Comparison of ENCODE assay signal across 26 mouse cellular contexts in the genomic region with DNA sequence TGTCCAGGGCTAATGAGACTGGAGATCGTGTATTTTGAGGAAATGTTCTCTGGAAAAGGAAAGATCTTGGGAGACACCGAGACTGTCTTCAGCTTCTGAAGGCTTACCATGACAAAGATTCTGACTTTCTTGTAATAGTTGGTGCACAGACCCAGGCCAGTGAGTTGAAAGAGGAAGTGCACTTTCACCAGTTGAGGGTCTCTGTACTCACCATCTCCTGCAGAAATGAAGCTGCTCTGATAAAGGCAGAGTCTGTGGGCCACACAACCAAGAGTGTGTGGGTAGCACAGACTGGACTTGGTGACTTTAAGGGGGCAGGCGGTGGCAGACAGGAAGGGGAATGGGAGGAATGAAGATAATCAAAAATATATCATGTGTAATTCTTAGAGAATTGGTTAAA. TPM values are rescaled to one million over a fixed set of nuclear protein-coding genes. Genes with fewer than 3 reads are reported as not detected.
DNase-seq lines count a peak whose midpoint lies in the region; ATAC-seq and TF ChIP-seq lines count a peak whose summit lies in the region.
"Had no signal": no experiment of that assay in that cellular context is flagged by ENCODE, and none has a peak within 500 bp of the region (broad histone marks: within the 10 kb centered on the region; RNA-seq: fewer than 3 reads in every experiment).

No protein-coding gene starts in this region.

- no peaks in the 10 kb centered on the region for H3K79me2 ChIP-seq in MEL (ENCODE audit: control insufficient read depth, insufficient read depth, low read length, poor library complexity)

- no peak overlapping the region for H3K4me3 ChIP-seq in MEL (ENCODE audit: control insufficient read depth in 1 of 2, insufficient read depth in 1 of 2, low read depth in 2 of 2, low read length in 2 of 2)
- no peak overlapping the region for H3K4me3 ChIP-seq in stomach, postnatal 0 days (ENCODE audit: low read depth, low read length)
- H3K4me3 ChIP-seq: embryonic facial prominence, embryonic 13.5 days; embryonic facial prominence, embryonic 15.5 days; erythroblast, embryonic 14.5 days; forebrain, embryonic 10.5 days; forebrain, embryonic 12.5 days had no signal

- no peak overlapping the region for H3K27ac ChIP-seq in MEL (ENCODE audit: control insufficient read depth, low read depth, low read length)
- no peak overlapping the region for H3K27ac ChIP-seq in stomach, postnatal 0 days (replicated peaks)
- H3K27ac ChIP-seq: embryonic facial prominence, embryonic 13.5 days; embryonic facial prominence, embryonic 15.5 days; forebrain, embryonic 10.5 days; forebrain, embryonic 12.5 days had no signal

- peak; percentile 62; the same call in 1 of the 2 replicates for ATAC-seq in common myeloid progenitor, adult 5-6 weeks (replicated peaks; ENCODE audit: low read depth, poor library complexity, severe bottlenecking)
- ATAC-seq in megakaryocyte progenitor cell, adult 5-6 weeks (replicated peaks; ENCODE audit: poor library complexity): peak; percentile 50; the same call in 1 of the 2 replicates
- ATAC-seq in stomach, postnatal 0 days (ENCODE audit: low FRiP score, low TSS enrichment): no peak
- ATAC-seq: CD4-positive, CD25-positive, alpha-beta regulatory T cell, adult 4 months; forebrain, embryonic 14.5 days; forebrain, embryonic 16.5 days had no signal

- no peaks in the 10 kb centered on the region for H3K27me3 ChIP-seq in MEL (ENCODE audit: control insufficient read depth in 1 of 2, insufficient read depth in 2 of 2, low read length in 2 of 2)
- H3K27me3 ChIP-seq in stomach, postnatal 0 days (ENCODE audit: control insufficient read depth, insufficient read depth, low read length): no peaks in the 10 kb centered on the region
- H3K27me3 ChIP-seq: CH12.LX; embryonic facial prominence, embryonic 13.5 days; embryonic facial prominence, embryonic 15.5 days had no signal

- intact Hi-C loops in gastrocnemius, postnatal 36 days (cut with DNase I): no loop called here

- H3K9ac ChIP-seq in MEL (ENCODE audit: control insufficient read depth, low read depth, low read length, poor library complexity, severe bottlenecking): no peak overlapping the region
- H3K9ac ChIP-seq in stomach, postnatal 0 days (ENCODE audit: low read length): no peak overlapping the region
- H3K9ac ChIP-seq: embryonic facial prominence, embryonic 13.5 days; embryonic facial prominence, embryonic 15.5 days; forebrain, embryonic 12.5 days had no signal

- 0 out of 4 replicates have a peak, but pooled peaks cover 0 to 3% of the 10 kb centered on the region in 2 experiments for H3K4me1 ChIP-seq in MEL (ENCODE audit: control insufficient read depth in 1 of 2, insufficient read depth in 2 of 2, low read length in 2 of 2)
- H3K4me1 ChIP-seq in stomach, postnatal 0 days (replicated peaks; ENCODE audit: control insufficient read depth, insufficient read depth): no peaks in the 10 kb centered on the region
- H3K4me1 ChIP-seq: embryonic facial prominence, embryonic 13.5 days; embryonic facial prominence, embryonic 15.5 days had no signal

- no peak for TF ChIP-seq CTCF in MEL (IDR thresholded peaks at IDR 0.05 in 2 of 3, conservative IDR thresholded peaks at IDR 0.05 in 1 of 3; ENCODE audit: control insufficient read depth in 1 of 3, insufficient read depth in 1 of 3, low read depth in 2 of 3, low read length in 3 of 3, poor library complexity in 1 of 3, severe bottlenecking in 1 of 3)
- TF ChIP-seq CTCF in stomach, postnatal 0 days (IDR thresholded peaks at IDR 0.05; ENCODE audit: low read depth): no peak

- no peak overlapping the region for H3K4me2 ChIP-seq in stomach, postnatal 0 days (replicated peaks; ENCODE audit: low read depth)
- H3K4me2 ChIP-seq: embryonic facial prominence, embryonic 13.5 days; embryonic facial prominence, embryonic 15.5 days; forebrain, embryonic 12.5 days had no signal

- TF ChIP-seq EP300 in MEL (IDR thresholded peaks at IDR 0.05; ENCODE audit: low read depth in 1 of 2, low read length in 2 of 2): no peak
- no peak for TF ChIP-seq EP300 in stomach, postnatal 0 days (optimal IDR thresholded peaks at IDR 0.05)

- WGBS in stomach, postnatal 0 days: 92% methylated on average over 3 of the region's 3 CpGs

- peak; percentile 57 for DNase-seq in MEL (ENCODE audit: low read depth, low spot score)
- no peak for DNase-seq in frontal cortex, postnatal 36 days (ENCODE audit: low spot score in 2 of 2)
- no peak for DNase-seq in gastrocnemius, postnatal 36 days
- no peak for DNase-seq in stomach, postnatal 0 days (ENCODE audit: low spot score)
- DNase-seq: adrenal gland, adult 2 months; adrenal gland, postnatal 10 days; adrenal gland, postnatal 25 days; B cell, adult 2 months; cerebellum, adult 11 months; cerebellum, adult 18-20 months; cerebellum, adult 8-10 months; cerebellum, postnatal 10 days; cerebellum, postnatal 25 days; embryo, embryonic 11 days had no signal

- H3K36me3 ChIP-seq in MEL (ENCODE audit: control insufficient read depth in 1 of 2, insufficient read depth in 2 of 2, low read length in 2 of 2): 0 out of 4 replicates have a peak, but pooled peaks cover 0 to 4% of the 10 kb centered on the region in 2 experiments
- no peaks in the 10 kb centered on the region for H3K36me3 ChIP-seq in stomach, postnatal 0 days (ENCODE audit: control insufficient read depth, insufficient read depth, low read length)
- H3K36me3 ChIP-seq: embryonic facial prominence, embryonic 13.5 days; embryonic facial prominence, embryonic 15.5 days; forebrain, embryonic 12.5 days had no signal

- TF ChIP-seq POLR2A in MEL (IDR thresholded peaks at IDR 0.05; ENCODE audit: control insufficient read depth in 1 of 2, insufficient read depth in 1 of 2, low read depth in 1 of 2, low read length in 2 of 2, poor library complexity in 1 of 2): no peak

- H3K9me3 ChIP-seq in MEL (replicated peaks; ENCODE audit: insufficient read depth, low read length): no peaks in the 10 kb centered on the region
- H3K9me3 ChIP-seq in stomach, postnatal 0 days (ENCODE audit: control insufficient read depth, low read length): no peaks in the 10 kb centered on the region
- H3K9me3 ChIP-seq: embryonic facial prominence, embryonic 13.5 days; embryonic facial prominence, embryonic 15.5 days; forebrain, embryonic 10.5 days; forebrain, embryonic 12.5 days; G1E had no signal

- no peak for TF ChIP-seq RAD21 in MEL (IDR thresholded peaks at IDR 0.05; ENCODE audit: low read depth, low read length)

TF ChIP-seq in MEL, 35 proteins besides CTCF, POLR2A, EP300 and RAD21:
- TF ChIP-seq POLR2AphosphoS2 (IDR thresholded peaks at IDR 0.05; ENCODE audit: low read length) (no peak), CHD1 (IDR thresholded peaks at IDR 0.05; ENCODE audit: low read depth, low read length) (no peak), POLR2AphosphoS5 (IDR thresholded peaks at IDR 0.05; ENCODE audit: borderline replicate concordance, low read depth, low read length) (no peak), ELF1 (IDR thresholded peaks at IDR 0.05; ENCODE audit: low read depth, low read length) (no peak), USF1 (IDR thresholded peaks at IDR 0.05; ENCODE audit: low read depth, low read length) (no peak), CHD2 (IDR thresholded peaks at IDR 0.05; ENCODE audit: low read length) (no peak), HCFC1 (IDR thresholded peaks at IDR 0.05; ENCODE audit: low read depth, low read length) (no peak)

RNA-seq across cellular contexts. Expression of a gene that starts 41.3 kb away (rescaled TPM):
- 0.08 and 0.10 TPM in 2 replicates for total RNA-seq in MEL (2012; rRNA removed)
- under 1 TPM in 1 of 2 experiments, not detected in 1; 0.11 TPM for polyA plus RNA-seq in MEL (2012; ENCODE audit: insufficient read depth in 1 of 2, insufficient read length in 2 of 2, low read depth in 1 of 2, low replicate concordance in 2 of 2, missing spikeins in 1 of 2)
- 0.27 TPM in 1 of 2 replicates, not detected in the other for total RNA-seq in common myeloid progenitor, adult 5-6 weeks (2017)
- not detected in 2 replicates for total RNA-seq in megakaryocyte progenitor cell, adult 5-6 weeks (2015)
- total RNA-seq in megakaryocyte progenitor cell, adult 5-6 weeks (2017): not detected in 2 replicates
- not detected for total RNA-seq in gastrocnemius, postnatal 36 days (2021)
- polyA plus RNA-seq in stomach, postnatal 0 days (2015; fragmentation: Nextera tagmentation; extraction: Ambion mirVana): 0.05 TPM in 1 of 2 replicates, not detected in the other
- total RNA-seq: adrenal gland, adult 2 months had no signal
- polyA plus RNA-seq: CD4-positive, CD25-positive, alpha-beta regulatory T cell, adult 4 months had no signal
